Mouse (Mus musculus) midbrain, embryonic 10.5 days (tissue): ENCODE measurements at regions not wholly inside any gene's neighbourhood (a gene's known extent, or its start where the extent isn't known, plus 50 kb on each side); places are given as distances from the start of the nearest gene placed in this dataset. TPM values are rescaled to one million over a fixed set of nuclear protein-coding genes. Genes with fewer than 3 reads are reported as not detected.

Source experiments
- DNase-seq: peaks from one replicate; pipeline ENCODE4 v3.0.0-alpha.2; 2017; ENCODE audit warnings: low spot score
- H3K27ac ChIP-seq: fragments of 300-500 bp; sonication (generic); replicated peaks from 2 replicates; pipeline ENCODE4 v1.5.1; 2016; ENCODE audit warnings: mild to moderate bottlenecking
- H3K27me3 ChIP-seq: fragments of 300-500 bp; sonication (generic); 2 replicates; pipeline ENCODE4 v1.6.1; 2016; ENCODE audit warnings: low read depth, mild to moderate bottlenecking; ENCODE audit not compliant: poor library complexity, severe bottlenecking
- H3K36me3 ChIP-seq: fragments of 300-500 bp; sonication (generic); 2 replicates; pipeline ENCODE4 v1.6.1; 2016; ENCODE audit warnings: mild to moderate bottlenecking, moderate library complexity
- H3K4me1 ChIP-seq: fragments of 300-500 bp; sonication (generic); 2 replicates; pipeline ENCODE4 v1.6.1; 2016
- H3K4me3 ChIP-seq: fragments of 300-500 bp; sonication (generic); 2 replicates; pipeline ENCODE4 v1.5.1; 2016; ENCODE audit warnings: mild to moderate bottlenecking, moderate library complexity
- H3K9me3 ChIP-seq: fragments of 300-500 bp; sonication (generic); replicated peaks from 2 replicates; pipeline ENCODE4 v1.6.1; 2016; ENCODE audit warnings: mild to moderate bottlenecking
- WGBS: fragments of 180-500 bp; shearing (Covaris S2); methylation state at CpG from one replicate; pipeline ENCODE4 v1.1.7; 2016; 5-methylcytosine and 5-hydroxymethylcytosine counted together
- microRNA-seq: library from miRNA; unstranded; fragments of <30 nt; microRNA quantifications from one replicate; pipeline ENCODE4, GENCODE M21; 2017

DNA sequence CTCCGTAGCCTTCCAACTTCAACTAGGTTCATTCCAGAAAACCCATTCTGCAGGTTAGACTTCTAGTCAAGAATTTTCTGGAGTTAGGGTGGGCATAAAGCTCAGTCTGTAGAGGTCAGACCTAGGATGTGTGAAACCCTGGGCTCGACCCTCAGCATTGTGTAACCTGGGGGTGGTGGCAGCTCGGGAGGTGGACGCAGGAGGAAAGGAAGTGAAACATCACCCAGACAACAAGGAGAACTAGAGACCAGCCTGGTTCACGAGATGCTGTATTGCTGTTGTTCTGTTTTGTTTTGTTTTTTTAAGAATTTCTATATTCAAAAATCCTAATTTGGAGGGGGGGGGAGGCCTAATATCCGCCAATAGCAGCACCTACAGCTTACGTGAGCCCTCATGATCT lies 54.1 kb upstream of the Dlk1 start:
- H3K36me3 ChIP-seq = no peaks in the 10 kb centered on the region
- H3K4me3 ChIP-seq = no peak overlapping the region
- H3K4me1 ChIP-seq = peaks cover 71% of the 10 kb centered on the region
- no peaks in the 10 kb centered on the region for H3K9me3 ChIP-seq
- 0 out of 2 replicates have a peak overlapping the region, but pooled peaks have one; percentile 39 for H3K27ac ChIP-seq
- H3K27me3 ChIP-seq = peaks cover 47% of the 10 kb centered on the region
- DNase-seq = no peak
- WGBS = 78% methylated on average over 7 of the region's 7 CpGs

GRCm38 (mm10) chr12:109398951-109399350 lies 53.7 kb upstream of the Dlk1 start:
- Histone ChIP-seq H3K36me3 (no peaks in the 10 kb centered on the region), H3K4me1 (peaks cover 70% of the 10 kb centered on the region), H3K27me3 (peaks cover 43% of the 10 kb centered on the region), H3K9me3 (no peaks in the 10 kb centered on the region), H3K4me3 (0 out of 2 replicates have a peak overlapping the region, but pooled peaks have one; percentile 7), H3K27ac (peak overlapping the region; percentile 47; the same call in 1 of the 2 replicates)
- 27% methylated on average over 6 of the region's 6 CpGs for WGBS
- DNase-seq = no peak

GRCm38 (mm10) chr12:109399591-109399990 lies 53.0 kb upstream of the Dlk1 start:
- DNase-seq = no peak
- H3K9me3 ChIP-seq = no peaks in the 10 kb centered on the region
- H3K36me3 ChIP-seq = no peaks in the 10 kb centered on the region
- WGBS = 35% methylated on average over 22 of the region's 22 CpGs
- H3K4me1 ChIP-seq = peaks cover 64% of the 10 kb centered on the region
- peaks cover 38% of the 10 kb centered on the region for H3K27me3 ChIP-seq
- peak overlapping the region; percentile 28; the same call in 1 of the 2 replicates for H3K4me3 ChIP-seq
- H3K27ac ChIP-seq = peak overlapping the region; percentile 47

GRCm38 (mm10) chr12:109400041-109400440 lies 52.6 kb upstream of the Dlk1 start:
- Histone ChIP-seq H3K9me3 (no peaks in the 10 kb centered on the region), H3K27me3 (peaks cover 34% of the 10 kb centered on the region), H3K36me3 (no peaks in the 10 kb centered on the region), H3K27ac (0 out of 2 replicates have a peak overlapping the region, but pooled peaks have one; percentile 47), H3K4me3 (no peak overlapping the region), H3K4me1 (peaks cover 59% of the 10 kb centered on the region)
- WGBS = 87% methylated on average over 7 of the region's 7 CpGs
- DNase-seq = no peak

DNA sequence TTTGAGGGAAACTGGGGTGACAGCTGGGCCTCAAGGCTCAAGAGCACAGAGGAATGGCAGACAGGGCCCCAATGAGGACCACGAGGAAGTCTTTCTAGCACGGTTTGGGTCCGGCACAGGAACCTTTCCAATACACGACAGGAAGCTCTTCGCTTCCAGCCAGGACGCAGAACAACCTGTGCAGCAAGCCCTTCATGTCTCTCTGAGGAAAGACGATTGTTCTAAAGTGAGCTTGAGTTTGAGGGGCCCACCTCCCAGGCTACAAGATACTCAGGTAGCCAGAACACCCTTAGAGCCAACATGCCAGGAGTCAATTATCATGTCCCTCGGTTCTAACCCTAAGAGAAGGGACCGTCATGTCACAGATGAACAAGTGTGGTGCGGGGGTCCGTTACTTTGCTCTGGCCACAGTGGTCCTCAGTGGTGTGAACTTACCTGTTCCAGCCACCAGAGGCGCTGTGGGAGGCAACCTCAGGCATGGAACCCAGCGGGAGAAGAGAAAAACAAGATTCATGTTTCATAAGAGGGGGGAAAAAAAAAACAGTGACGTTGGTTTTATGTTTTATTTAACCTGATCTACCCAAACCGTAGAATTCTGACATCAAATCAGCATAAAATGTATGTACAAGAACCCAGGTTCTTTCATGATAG lies 51.6 kb upstream of the Dlk1 start:
- H3K9me3 ChIP-seq = no peaks in the 10 kb centered on the region
- WGBS = 57% methylated on average over 15 of the region's 15 CpGs
- peaks cover 31% of the 10 kb centered on the region for H3K27me3 ChIP-seq
- no peak overlapping the region for H3K4me3 ChIP-seq
- H3K36me3 ChIP-seq = no peaks in the 10 kb centered on the region
- H3K4me1 ChIP-seq = peaks cover 63% of the 10 kb centered on the region
- no peak overlapping the region for H3K27ac ChIP-seq
- DNase-seq = peak; percentile 51

DNA sequence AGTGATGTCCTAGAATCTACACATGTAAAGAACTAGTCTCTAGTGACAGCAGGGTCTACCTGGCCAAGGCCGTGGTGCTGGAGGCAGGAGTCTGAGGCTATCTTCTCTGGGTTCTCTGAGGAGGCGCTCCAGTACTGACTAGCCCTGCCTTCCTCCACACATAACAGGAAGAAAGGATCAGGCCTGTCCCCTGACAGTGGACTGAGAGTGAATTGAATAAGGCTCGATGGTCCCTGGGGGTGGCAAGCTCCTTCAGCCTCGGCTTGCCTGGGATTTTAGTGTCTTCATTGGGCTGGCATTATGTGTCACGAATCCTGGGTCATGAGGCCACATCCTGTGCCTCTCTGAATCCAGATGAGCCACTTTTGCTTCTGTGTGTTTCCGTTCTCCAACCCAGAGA lies 50.9 kb upstream of the Dlk1 start:
- 67% methylated on average over 6 of the region's 6 CpGs for WGBS
- Histone ChIP-seq H3K36me3 (no peaks in the 10 kb centered on the region), H3K4me1 (peaks cover 60% of the 10 kb centered on the region), H3K27ac (peak overlapping the region; percentile 69; the same call in 1 of the 2 replicates), H3K27me3 (peaks cover 31% of the 10 kb centered on the region), H3K4me3 (no peak overlapping the region), H3K9me3 (no peaks in the 10 kb centered on the region)
- DNase-seq = no peak

- Histone ChIP-seq H3K27ac (peak overlapping the region; percentile 69; the same call in 1 of the 2 replicates), H3K9me3 (no peaks in the 10 kb centered on the region), H3K36me3 (no peaks in the 10 kb centered on the region), H3K4me1 (peaks cover 59% of the 10 kb centered on the region), H3K4me3 (no peak overlapping the region), H3K27me3 (peaks cover 31% of the 10 kb centered on the region)
- WGBS = 44% methylated on average over 9 of the region's 9 CpGs
- DNase-seq = no peak
These were observed 50.4 kb upstream of the Dlk1 start for GRCm38 (mm10) chr12:109402226-109402625.

Small RNA genes in the stretch of these regions (microRNA-seq; reads per million reads assigned to microRNA genes)
- gene Gm22234 (not detected), gene Gm25297 (not detected)
